Mouse (Mus musculus): ENCODE results near the gene Snx30.

Snx30 gene

GRCm38 (mm10) chr4:59870859-59871591 is 65.4 kb downstream of the Snx30 start:
- peak; percentile 91 for DNase-seq (ENCODE audit: low spot score)

DNA sequence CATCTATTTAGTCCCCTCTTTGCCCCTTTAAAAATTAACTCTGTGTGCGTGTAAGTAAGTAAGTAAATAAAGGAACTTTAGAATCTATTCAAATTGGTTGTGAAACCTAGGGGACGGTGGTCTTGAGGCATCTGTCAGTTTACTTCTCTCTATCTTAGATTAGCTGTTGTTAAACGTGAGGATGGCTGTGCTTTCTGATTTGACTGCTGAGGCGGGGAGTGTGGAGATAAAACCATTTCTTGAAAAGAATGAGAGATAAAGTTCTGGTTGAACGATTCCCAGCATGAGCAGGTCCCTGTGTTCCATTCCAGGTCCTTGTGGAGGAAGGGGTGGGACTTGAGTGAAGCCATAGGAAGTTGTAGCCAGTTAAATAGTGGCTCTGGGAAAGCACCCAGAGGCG is 67.6 kb downstream of the Snx30 start:
- no peak for DNase-seq (ENCODE audit: low spot score)

- DNase-seq (ENCODE audit: low spot score) = peak; percentile 29
These were observed 68.2 kb downstream of the Snx30 start for GRCm38 (mm10) chr4:59873830-59874229.

DNA sequence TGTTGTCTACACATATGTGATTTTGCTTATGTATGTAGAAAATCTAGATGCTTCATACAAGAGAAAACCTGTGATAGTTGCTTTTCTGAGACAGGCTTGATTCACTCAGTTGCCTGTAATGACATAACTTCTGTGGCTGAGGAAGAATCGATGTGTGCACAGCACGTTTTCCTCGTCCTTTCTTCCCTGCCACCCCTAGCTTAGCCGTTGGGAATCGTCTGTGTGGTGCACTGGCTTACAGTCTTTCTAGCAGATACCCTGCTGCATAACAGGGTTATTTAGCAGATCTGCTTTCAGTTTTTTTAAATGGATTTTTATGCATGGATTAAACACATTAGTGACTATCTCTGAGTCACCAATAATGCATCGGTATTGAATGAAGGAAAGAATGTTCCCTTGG is 70.9 kb downstream of the Snx30 start:
- no peak for DNase-seq (ENCODE audit: low spot score)

GRCm38 (mm10) chr4:59877025-59877424 is 71.4 kb downstream of the Snx30 start:
- DNase-seq (ENCODE audit: low spot score) = no peak

DNA sequence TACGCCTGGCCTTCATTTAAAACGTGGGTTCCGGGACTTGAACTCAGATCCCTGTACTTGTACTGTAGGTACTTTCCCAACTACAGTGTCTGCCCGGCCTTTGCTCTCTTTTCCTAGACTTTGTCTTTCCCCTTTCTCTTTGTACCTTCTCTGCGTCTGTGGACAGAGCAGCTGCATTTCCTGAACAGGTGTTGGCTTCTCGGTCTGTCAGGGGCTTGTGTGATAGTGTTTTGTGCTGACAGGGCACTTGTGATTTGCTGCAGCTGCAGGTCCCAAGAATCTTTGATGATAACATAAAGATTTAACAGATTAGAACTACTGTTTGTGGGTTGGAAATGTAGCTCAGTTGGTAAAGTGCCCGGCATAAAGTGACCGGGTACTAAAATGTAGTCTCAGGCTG is 73.0 kb downstream of the Snx30 start:
- DNase-seq (ENCODE audit: low spot score) = no peak

- DNase-seq (ENCODE audit: low spot score) = no peak
These were observed 73.8 kb downstream of the Snx30 start for GRCm38 (mm10) chr4:59879444-59879843.

DNA sequence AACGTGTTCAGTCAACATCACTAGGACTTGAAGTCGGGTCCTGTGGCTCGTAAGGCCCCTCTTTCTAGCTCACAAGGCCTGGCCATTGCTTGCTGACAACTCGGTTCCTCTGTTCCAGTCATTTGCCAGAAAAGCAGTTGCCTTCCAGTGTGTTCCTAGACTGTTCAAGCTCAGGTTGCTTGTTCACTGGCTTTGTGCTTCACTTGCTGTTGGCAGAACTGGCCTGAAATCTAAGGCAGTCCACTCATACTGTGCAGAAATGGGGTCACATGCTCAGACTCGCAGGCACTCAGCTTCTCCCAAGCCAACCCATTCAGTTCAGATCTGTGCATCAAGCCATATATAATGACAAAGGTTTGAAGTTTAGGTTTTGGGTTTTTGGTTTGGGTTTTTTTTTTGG is 75.1 kb downstream of the Snx30 start:
- DNase-seq (ENCODE audit: low spot score) = no peak

- no peak for DNase-seq (ENCODE audit: low spot score)
These were observed 75.6 kb downstream of the Snx30 start for GRCm38 (mm10) chr4:59881210-59881609.

DNA sequence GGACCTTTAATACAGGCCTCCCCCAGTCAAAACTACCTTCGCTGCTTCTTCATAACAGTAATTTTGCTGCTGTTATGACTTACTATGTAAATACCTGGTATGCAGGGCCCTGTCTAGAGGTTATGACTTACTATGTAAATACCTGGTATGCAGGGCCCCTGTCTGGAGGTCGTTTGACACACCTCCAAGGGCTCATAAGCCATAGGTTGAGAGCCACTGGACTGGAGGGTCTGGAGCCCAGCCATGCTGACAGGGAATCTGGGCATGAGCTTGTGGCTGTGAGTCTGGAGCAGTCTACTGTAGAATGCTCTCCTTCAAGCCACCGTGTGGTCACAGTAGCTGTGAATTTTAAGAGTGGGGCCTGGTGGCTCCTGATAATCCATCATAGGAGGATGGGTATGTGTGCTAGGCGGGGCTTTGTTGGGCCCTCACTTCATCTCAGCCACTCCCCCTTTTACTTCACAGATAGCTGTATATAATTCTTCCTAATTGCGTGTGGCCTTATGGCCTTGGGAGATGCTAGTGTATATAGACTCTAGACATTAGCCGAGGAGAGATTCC is 78.6 kb downstream of the Snx30 start:
- no peak for DNase-seq (ENCODE audit: low spot score)

GRCm38 (mm10) chr4:59886281-59886680 is 80.6 kb downstream of the Snx30 start:
- no peak for DNase-seq (ENCODE audit: low spot score)

DNA sequence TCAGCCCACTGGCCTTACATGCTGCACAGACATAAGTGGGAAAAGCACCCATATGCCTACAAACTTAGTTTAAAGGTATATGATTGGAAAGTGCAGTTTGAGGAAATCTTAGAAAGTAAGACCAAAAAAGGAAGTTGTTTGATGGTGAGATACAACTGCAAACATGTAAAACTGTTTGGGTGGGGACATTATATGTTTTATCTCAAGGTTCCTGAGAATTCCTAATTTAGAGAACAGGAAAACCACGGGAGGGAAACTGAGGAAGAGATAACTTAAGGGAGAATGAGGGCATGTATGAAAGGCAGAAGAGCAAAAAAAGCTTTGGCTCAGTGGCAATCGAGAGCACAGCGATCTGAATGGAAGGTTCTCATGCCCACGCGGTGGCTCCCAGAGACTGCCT is 81.4 kb downstream of the Snx30 start:
- no peak for DNase-seq (ENCODE audit: low spot score)

DNA sequence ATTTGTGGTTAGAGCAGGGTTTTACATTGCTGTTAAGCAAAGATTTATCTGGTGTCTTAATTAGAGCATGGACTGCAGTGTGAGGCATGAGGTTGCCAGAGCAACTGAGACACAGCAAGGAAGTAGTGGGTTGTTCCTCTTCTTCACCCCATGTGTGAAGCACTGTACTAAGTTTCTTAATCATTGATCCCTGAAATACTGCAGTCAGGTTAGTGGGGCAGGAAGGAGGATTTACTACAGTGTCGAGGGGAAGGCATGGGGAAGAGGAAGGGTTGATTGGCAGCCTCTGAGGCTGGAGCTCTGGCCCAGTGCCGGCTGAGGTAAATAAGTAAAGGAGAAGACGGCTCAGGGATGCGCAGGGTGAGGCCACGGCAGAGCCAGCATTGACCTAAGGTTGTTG is 82.4 kb downstream of the Snx30 start:
- DNase-seq (ENCODE audit: low spot score) = no peak

DNA sequence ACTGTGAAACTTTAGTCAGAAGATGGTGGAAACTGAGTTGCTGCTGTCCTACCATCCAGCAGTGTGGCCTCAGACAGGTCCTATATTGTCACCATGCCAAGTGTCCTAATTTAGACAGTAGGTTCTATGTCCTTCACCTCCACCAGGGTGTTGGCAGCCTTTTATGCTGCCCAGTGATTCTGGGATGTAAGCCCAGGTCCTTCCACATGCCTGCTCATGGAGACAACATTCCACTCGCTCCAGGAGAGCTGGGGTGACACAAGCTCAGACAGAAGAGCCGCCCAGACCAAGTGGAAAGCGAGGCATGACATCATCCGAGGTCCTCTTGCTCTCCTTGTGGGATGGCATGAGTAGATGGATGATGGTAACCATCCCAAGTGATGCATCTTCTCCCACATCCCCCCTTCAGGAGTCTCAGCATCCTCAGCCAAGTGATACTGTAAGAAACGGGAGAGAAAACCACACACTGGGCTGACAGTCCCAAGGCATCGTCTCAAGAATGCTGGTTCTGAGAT is 84.5 kb downstream of the Snx30 start:
- DNase-seq (ENCODE audit: low spot score) = no peak

GRCm38 (mm10) chr4:59891723-59892416 is 86.2 kb downstream of the Snx30 start:
- no peak for DNase-seq (ENCODE audit: low spot score)

DNA sequence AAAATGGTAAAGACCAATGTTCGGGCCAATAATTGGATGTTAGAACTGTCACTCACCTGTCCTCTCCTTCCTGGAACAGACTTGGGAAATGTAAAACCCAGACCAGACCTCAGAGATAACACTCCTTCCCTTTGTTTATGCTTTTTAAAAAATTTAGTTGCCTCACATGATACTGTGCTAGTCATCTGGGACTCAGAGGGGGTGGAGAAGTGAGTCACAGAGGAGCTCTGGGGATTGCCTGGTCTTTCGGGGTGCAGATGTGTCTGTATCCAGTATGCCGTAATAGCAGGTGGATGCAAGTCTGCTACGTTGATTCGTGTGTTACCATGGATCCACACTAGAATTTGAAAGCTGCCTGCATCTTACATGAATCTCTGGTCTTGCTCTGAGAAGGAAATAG is 87.1 kb downstream of the Snx30 start:
- no peak for DNase-seq (ENCODE audit: low spot score)

GRCm38 (mm10) chr4:59894415-59894814 is 88.8 kb downstream of the Snx30 start:
- DNase-seq (ENCODE audit: low spot score) = no peak

DNA sequence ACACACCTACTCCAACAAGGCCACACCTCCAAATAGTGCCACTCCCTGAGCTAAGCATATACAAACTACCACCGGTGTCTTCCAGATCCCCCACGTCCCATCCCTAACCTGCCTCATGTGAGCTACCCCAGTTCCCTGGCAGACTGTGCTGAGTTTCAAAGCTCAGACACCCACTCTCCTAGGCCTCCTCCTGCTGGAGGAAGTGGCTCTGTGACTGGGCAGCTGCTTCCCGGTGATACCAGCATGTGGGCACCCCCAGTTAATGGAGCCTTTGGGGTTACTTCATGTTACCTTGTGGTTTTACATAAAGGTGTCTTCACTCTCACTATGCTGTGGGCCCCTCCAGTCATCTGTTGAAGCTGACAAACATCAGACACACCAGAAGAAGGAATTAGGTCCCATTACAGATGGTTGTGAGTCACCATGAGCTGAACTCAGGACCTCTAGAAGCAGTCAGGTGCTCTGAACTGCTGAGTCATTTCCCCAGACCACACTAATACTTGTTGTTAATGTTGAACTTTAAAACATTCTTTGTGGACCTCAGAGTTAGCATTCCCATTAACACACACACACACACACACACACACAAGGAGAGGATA is 89.4 kb downstream of the Snx30 start:
- DNase-seq (ENCODE audit: low spot score) = no peak

- no peak for DNase-seq (ENCODE audit: low spot score)
These were observed 90.4 kb downstream of the Snx30 start for GRCm38 (mm10) chr4:59896000-59896399.

DNA sequence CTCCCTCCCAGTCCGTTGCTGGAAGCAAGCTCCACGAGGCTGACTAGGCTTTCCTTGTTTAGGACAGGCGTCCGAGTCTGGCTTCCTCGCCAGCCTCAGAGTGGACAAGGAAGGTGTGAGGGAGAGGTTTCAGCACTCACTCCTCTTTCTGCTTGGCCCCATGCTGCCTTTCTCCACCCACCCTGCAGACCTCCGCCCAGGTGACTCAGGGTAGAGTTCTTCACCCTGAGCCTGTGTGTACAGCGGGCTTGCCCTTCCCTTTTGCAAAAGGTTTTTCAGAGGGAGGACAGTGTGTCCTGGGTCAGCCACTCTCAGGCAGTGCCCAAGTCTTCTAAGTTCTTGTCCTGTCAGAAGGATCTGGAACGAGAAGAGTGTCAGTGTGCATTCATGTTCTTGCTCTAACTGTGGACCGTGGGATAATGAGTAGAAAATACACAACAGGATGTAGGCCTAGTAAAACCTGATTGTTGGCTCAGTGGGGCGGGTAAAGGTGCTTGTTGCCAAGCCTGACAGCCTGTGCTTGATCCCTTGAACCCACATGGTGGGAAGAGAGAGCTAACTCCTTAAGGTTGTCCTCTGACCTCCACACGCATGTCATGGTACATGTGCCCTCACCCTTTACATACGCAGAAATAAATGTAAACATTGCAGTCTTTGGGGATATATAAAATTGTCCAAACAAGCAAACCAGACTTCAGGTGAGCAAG is 92.3 kb downstream of the Snx30 start:
- no peak for DNase-seq (ENCODE audit: low spot score)

DNA sequence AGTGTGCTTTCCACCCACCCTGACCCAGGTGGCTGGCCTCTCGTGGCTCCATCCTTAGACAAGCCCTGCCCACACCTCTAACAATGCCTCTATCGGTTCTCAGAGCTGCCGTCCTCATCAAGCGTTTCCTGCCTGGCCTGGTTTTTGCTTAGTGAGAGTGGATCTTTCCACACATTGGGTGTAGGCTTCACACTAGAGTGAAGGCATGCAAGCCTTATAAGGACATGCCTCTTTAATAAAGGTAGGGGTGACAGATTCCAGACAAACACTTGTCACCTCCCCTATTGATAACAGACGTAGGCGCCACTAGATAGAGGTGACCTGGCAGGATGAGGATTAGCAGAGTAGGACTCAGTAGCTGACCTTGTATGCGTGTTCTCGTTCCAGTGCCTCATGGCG is 92.9 kb downstream of the Snx30 start:
- DNase-seq (ENCODE audit: low spot score) = no peak

- DNase-seq (ENCODE audit: low spot score) = no peak
These were observed 96.2 kb downstream of the Snx30 start for GRCm38 (mm10) chr4:59901810-59902209.

Data from embryo, embryonic 10.5 days (tissue).